Mouse (Mus musculus) thymus, adult 2 months (tissue): ENCODE results near the gene Pim3. TPM values are rescaled to one million over a fixed set of nuclear protein-coding genes. Genes with fewer than 3 reads are reported as not detected.

ENCODE experiments used
- DNase-seq: peaks from one replicate; pipeline ENCODE4 v3.0.0; 2021
- H3K27ac ChIP-seq: fragments of 200-500 bp; 2 replicates; pipeline ENCODE4 v1.5.1; 2012; ENCODE audit warnings: low read length, control low read depth; ENCODE audit not compliant: control insufficient read depth, insufficient read depth
- H3K27me3 ChIP-seq: fragments of 200-500 bp; 2 replicates; pipeline ENCODE4 v1.6.1; 2012; ENCODE audit warnings: mild to moderate bottlenecking, low read length, moderate library complexity, mixed read lengths; ENCODE audit not compliant: control insufficient read depth, insufficient read depth
- H3K36me3 ChIP-seq: fragments of 200-500 bp; 2 replicates; pipeline ENCODE4 v1.6.1; 2012; ENCODE audit warnings: mild to moderate bottlenecking, low read length, moderate library complexity; ENCODE audit not compliant: control insufficient read depth, insufficient read depth
- H3K4me1 ChIP-seq: fragments of 200-500 bp; replicated peaks from 2 replicates; pipeline ENCODE4 v1.6.1; 2012; ENCODE audit warnings: low read length; ENCODE audit not compliant: control insufficient read depth, insufficient read depth
- H3K4me3 ChIP-seq: fragments of 200-500 bp; 2 replicates; pipeline ENCODE4 v1.5.1; 2012; ENCODE audit warnings: mild to moderate bottlenecking, low read length, control low read depth, moderate library complexity; ENCODE audit not compliant: control insufficient read depth, insufficient read depth
- CTCF ChIP-seq: fragments of 200-500 bp; IDR thresholded peaks from 2 replicates; pipeline ENCODE4 v1.5.1; 2012; ENCODE audit warnings: mild to moderate bottlenecking, control low read depth, low read length, moderate library complexity, borderline replicate concordance; ENCODE audit not compliant: control insufficient read depth, poor library complexity, insufficient read depth; ENCODE audit errors: extremely low read depth
- POLR2A ChIP-seq: fragments of 200-500 bp; IDR thresholded peaks from 2 replicates; pipeline ENCODE4 v1.6.1; 2012; ENCODE audit warnings: mild to moderate bottlenecking, low read length, control low read depth, moderate library complexity; ENCODE audit not compliant: control insufficient read depth, poor library complexity, insufficient read depth; ENCODE audit errors: extremely low read depth
- WGBS: fragments of 180-500 bp; shearing (Covaris S2); methylation state at CpG from one replicate; pipeline ENCODE4 v1.1.7; 2018; 5-methylcytosine and 5-hydroxymethylcytosine counted together
- polyA plus RNA-seq: library from polyadenylated mRNA; depleted of rRNA; stranded (reverse); fragments of >200 nt; gene quantifications from 2 replicates; pipeline ENCODE4 v1.2.3, GENCODE M21; 2012

Gene Pim3
- polyA plus RNA-seq, 1 experiment = 35.8 TPM

GRCm38 (mm10) chr15:88828800-88829705 lies 32.9 kb upstream of the Pim3 start:
- TF ChIP-seq CTCF (peak; percentile 70; the same call in 1 of the 2 replicates), POLR2A (no peak)

DNA sequence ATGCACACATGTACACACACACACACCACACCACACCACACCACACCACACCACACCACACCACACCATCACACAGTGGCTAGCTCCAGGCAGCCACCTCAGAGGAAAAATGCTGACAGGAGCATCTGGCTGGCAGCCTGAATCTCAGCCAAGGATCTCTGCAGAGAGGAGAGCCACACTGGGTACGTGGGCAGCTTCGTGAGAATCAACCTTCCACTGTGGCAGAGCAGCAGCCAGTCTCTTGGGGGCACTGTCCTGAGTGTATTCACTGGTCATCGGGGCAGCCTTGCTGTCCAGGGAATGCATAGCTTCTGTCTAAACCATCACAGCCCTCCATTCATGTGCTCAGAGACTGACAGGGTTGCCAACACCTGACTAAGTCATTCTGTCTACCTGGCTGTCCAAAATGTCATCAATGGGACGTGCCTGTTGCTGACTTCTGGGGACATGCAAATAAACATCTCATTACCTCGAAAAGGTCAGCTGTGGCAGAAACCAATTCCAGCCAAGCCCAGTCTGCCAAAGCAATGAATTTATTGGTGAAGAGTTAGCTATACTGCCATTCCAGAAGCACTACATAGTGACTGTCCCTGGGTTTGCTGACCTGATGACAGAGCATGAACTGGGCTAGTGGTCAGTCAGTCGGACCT lies 32.1 kb upstream of the Pim3 start:
- Histone ChIP-seq H3K27ac (no peak overlapping the region), H3K36me3 (peaks cover 1% of the 10 kb centered on the region; the same call in 1 of the 2 replicates), H3K27me3 (no peaks in the 10 kb centered on the region)

More at GRCm38 (mm10) chr15:88828800-88829705, 32.9 kb upstream of the Pim3 start:
- H3K4me1 ChIP-seq = no peaks in the 10 kb centered on the region
- peaks cover 4% of the 10 kb centered on the region for H3K36me3 ChIP-seq
- H3K27me3 ChIP-seq = no peaks in the 10 kb centered on the region
- no peak overlapping the region for H3K27ac ChIP-seq
- DNase-seq = peak; percentile 87
- H3K4me3 ChIP-seq = no peak overlapping the region
- WGBS = 55% methylated on average over 17 of the region's 17 CpGs

DNA sequence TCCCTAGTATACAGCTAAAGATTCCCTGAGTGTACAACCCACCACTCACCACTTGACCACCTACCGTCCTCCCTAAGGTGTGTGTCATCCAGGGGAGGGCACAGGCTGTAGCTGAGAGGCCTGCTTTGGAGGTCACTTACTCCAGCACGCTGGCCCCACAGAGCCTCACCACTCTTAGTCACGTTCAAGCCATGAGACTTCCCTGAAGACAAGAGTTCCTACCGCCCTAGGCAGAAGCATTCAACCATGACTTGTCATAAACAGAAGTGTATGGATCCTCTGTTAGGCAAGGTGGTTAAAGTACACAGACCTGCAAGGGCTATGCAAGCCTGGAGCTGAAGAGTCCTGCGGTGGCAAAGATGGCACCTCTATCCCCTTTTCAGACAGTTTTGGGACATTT lies 31.3 kb upstream of the Pim3 start:
- no peaks in the 10 kb centered on the region for H3K36me3 ChIP-seq
- TF ChIP-seq POLR2A (no peak), CTCF (no peak)
- 79% methylated on average over 5 of the region's 5 CpGs for WGBS
- no peak overlapping the region for H3K4me3 ChIP-seq
- H3K27me3 ChIP-seq = no peaks in the 10 kb centered on the region
- H3K4me1 ChIP-seq = no peaks in the 10 kb centered on the region
- no peak overlapping the region for H3K27ac ChIP-seq
- DNase-seq = no peak

More for the DNA sequence above, 32.1 kb upstream of the Pim3 start:
- DNase-seq = no peak
- H3K4me1 ChIP-seq = no peaks in the 10 kb centered on the region
- no peak overlapping the region for H3K4me3 ChIP-seq
- TF ChIP-seq CTCF = no peak
- 89% methylated on average over 6 of the region's 6 CpGs for WGBS

- H3K27ac ChIP-seq = no peak overlapping the region
- DNase-seq = no peak
- 74% methylated on average over 5 of the region's 5 CpGs for WGBS
- no peak for TF ChIP-seq POLR2A
- TF ChIP-seq CTCF = no peak
- no peaks in the 10 kb centered on the region for H3K4me1 ChIP-seq
- no peak overlapping the region for H3K4me3 ChIP-seq
- H3K27me3 ChIP-seq = no peaks in the 10 kb centered on the region
- H3K36me3 ChIP-seq = no peaks in the 10 kb centered on the region
Measured at GRCm38 (mm10) chr15:88831482-88831881, 30.5 kb upstream of the Pim3 start.

GRCm38 (mm10) chr15:88832536-88832935 lies 29.4 kb upstream of the Pim3 start:
- WGBS = 93% methylated on average over 9 of the region's 9 CpGs
- Histone ChIP-seq H3K36me3 (no peaks in the 10 kb centered on the region), H3K4me1 (peaks cover 4% of the 10 kb centered on the region), H3K27ac (no peak overlapping the region), H3K4me3 (no peak overlapping the region), H3K27me3 (no peaks in the 10 kb centered on the region)
- TF ChIP-seq POLR2A (no peak), CTCF (no peak)
- no peak for DNase-seq

GRCm38 (mm10) chr15:88836031-88836430 lies 26.0 kb upstream of the Pim3 start:
- no peak for DNase-seq
- no peaks in the 10 kb centered on the region for H3K27me3 ChIP-seq
- 84% methylated on average over 6 of the region's 6 CpGs for WGBS
- no peaks in the 10 kb centered on the region for H3K36me3 ChIP-seq
- no peak for TF ChIP-seq POLR2A
- TF ChIP-seq CTCF = no peak
- peaks cover 10% of the 10 kb centered on the region for H3K4me1 ChIP-seq
- no peak overlapping the region for H3K27ac ChIP-seq
- no peak overlapping the region for H3K4me3 ChIP-seq
